Mouse (Mus musculus): Measurements from ENCODE around the gene Gtf3c4.

GRCm38 (mm10) chr2:28774073-28774472, 66.1 kb downstream of the Gtf3c4 start:
- TF ChIP-seq CTCF (IDR thresholded peaks at IDR 0.05; ENCODE audit: low read depth, low read length) (no peak), POLR2AphosphoS5 (IDR thresholded peaks at IDR 0.05; ENCODE audit: insufficient replicate concordance, low read depth, low read length) (no peak)

Data from G1E (cell line).